ENCODE assay signal across 8 mouse cellular contexts in the genomic region with DNA sequence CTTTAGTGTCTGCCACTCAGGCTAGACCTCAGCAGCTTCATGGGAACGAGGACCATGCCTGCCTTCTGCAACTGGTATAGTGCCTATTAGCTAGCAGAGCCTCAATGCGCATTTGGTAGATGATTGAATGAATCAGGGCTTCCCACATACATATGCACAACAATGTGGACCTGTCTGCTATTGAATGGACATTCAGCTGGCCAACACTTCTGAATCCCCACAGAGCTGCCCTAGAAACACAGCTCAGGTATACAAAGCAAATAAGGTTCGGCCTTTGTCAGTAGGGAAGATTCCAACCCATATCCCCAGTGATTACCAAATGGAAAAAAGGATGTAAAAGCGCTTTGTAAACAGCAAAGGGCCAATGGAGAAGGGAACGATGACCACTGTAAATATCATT. TPM values are rescaled to one million over a fixed set of nuclear protein-coding genes. Genes with fewer than 3 reads are reported as not detected.
DNase-seq lines count a peak whose midpoint lies in the region; ATAC-seq and TF ChIP-seq lines count a peak whose summit lies in the region.

No protein-coding gene starts in this region.

- peak overlapping the region; percentile 66 for H3K4me3 ChIP-seq in kidney, postnatal 0 days (replicated peaks; ENCODE audit: low read depth, low read length)
- H3K4me3 ChIP-seq in forebrain, embryonic 13.5 days = peak overlapping the region; percentile 75
- H3K4me3 ChIP-seq in liver, postnatal 0 days (ENCODE audit: low read depth, low read length) = peak overlapping the region; percentile 78

- peak overlapping the region; percentile 58 for H3K9ac ChIP-seq in kidney, postnatal 0 days (ENCODE audit: low read depth, low read length)
- H3K9ac ChIP-seq in forebrain, embryonic 13.5 days = peak overlapping the region; percentile 83
- peak overlapping the region; percentile 71; the same call in 1 of the 2 replicates for H3K9ac ChIP-seq in liver, postnatal 0 days (replicated peaks)

- H3K9me3 ChIP-seq in kidney, postnatal 0 days (replicated peaks; ENCODE audit: low read length) = no peaks in the 10 kb centered on the region
- H3K9me3 ChIP-seq in forebrain, embryonic 13.5 days (replicated peaks) = no peaks in the 10 kb centered on the region
- H3K9me3 ChIP-seq in liver, postnatal 0 days (ENCODE audit: low read length) = no peaks in the 10 kb centered on the region

- DNase-seq in kidney, postnatal 0 days (ENCODE audit: low spot score) = no peak
- DNase-seq in kidney, postnatal 36 days = no peak
- DNase-seq in brain, embryonic 14.5 days (ENCODE audit: low read depth) = peak; percentile 55
- no peak for DNase-seq in liver, postnatal 0 days
- DNase-seq in gastrocnemius, postnatal 36 days = no peak
- DNase-seq in spleen, adult 12 weeks (ENCODE audit: low spot score) = no peak
- no peak for DNase-seq in embryo, embryonic 11 days

- intact Hi-C loops in gastrocnemius, postnatal 36 days (cut with DNase I) = no loop called here

- no peak for TF ChIP-seq CTCF in kidney, postnatal 0 days (IDR thresholded peaks at IDR 0.05; ENCODE audit: low read depth)
- no peak for TF ChIP-seq CTCF in brain, embryonic 14.5 days (IDR thresholded peaks at IDR 0.05; ENCODE audit: borderline replicate concordance, extremely low read depth, insufficient read depth, insufficient read length)
- no peak for TF ChIP-seq CTCF in liver, postnatal 0 days (IDR thresholded peaks at IDR 0.05; ENCODE audit: low read depth)

- no peak for TF ChIP-seq POLR2A in brain, embryonic 14.5 days (IDR thresholded peaks at IDR 0.05; ENCODE audit: borderline replicate concordance, extremely low read depth, insufficient read depth, insufficient read length, poor library complexity, severe bottlenecking)

- no peaks in the 10 kb centered on the region for H3K27me3 ChIP-seq in kidney, postnatal 0 days (ENCODE audit: insufficient read depth, low read length)
- H3K27me3 ChIP-seq in forebrain, embryonic 13.5 days = no peaks in the 10 kb centered on the region
- no peaks in the 10 kb centered on the region for H3K27me3 ChIP-seq in liver, postnatal 0 days (ENCODE audit: insufficient read depth, low read length)

- H3K4me2 ChIP-seq in kidney, postnatal 0 days (ENCODE audit: low read length) = peak overlapping the region; percentile 89
- peak overlapping the region; percentile 71 for H3K4me2 ChIP-seq in forebrain, embryonic 13.5 days
- peak overlapping the region; percentile 99 for H3K4me2 ChIP-seq in liver, postnatal 0 days (ENCODE audit: low read depth, low read length)

- H3K27ac ChIP-seq in kidney, postnatal 0 days = no peak overlapping the region
- peak overlapping the region; percentile 57; the same call in 1 of the 2 replicates for H3K27ac ChIP-seq in forebrain, embryonic 13.5 days
- no peak overlapping the region for H3K27ac ChIP-seq in liver, postnatal 0 days (ENCODE audit: low read depth)

- TF ChIP-seq EP300 in liver, postnatal 0 days (IDR thresholded peaks at IDR 0.05; ENCODE audit: low read depth) = no peak

- H3K36me3 ChIP-seq in kidney, postnatal 0 days (ENCODE audit: insufficient read depth, low read length) = no peaks in the 10 kb centered on the region
- H3K36me3 ChIP-seq in forebrain, embryonic 13.5 days (ENCODE audit: poor library complexity, severe bottlenecking) = peaks cover 19% of the 10 kb centered on the region
- H3K36me3 ChIP-seq in liver, postnatal 0 days (replicated peaks; ENCODE audit: insufficient read depth, low read length) = no peaks in the 10 kb centered on the region

- 17% methylated on average over 5 of the region's 5 CpGs for WGBS in kidney, postnatal 0 days
- 7% methylated on average over 5 of the region's 5 CpGs for WGBS in forebrain, embryonic 13.5 days
- WGBS in liver, postnatal 0 days (ENCODE audit: insufficient replicate concordance) = 27% methylated on average over 5 of the region's 5 CpGs

- H3K4me1 ChIP-seq in kidney, postnatal 0 days (replicated peaks; ENCODE audit: insufficient read depth, low read length) = no peaks in the 10 kb centered on the region
- peaks cover 26% of the 10 kb centered on the region for H3K4me1 ChIP-seq in forebrain, embryonic 13.5 days
- H3K4me1 ChIP-seq in liver, postnatal 0 days (ENCODE audit: insufficient read depth) = peaks cover 9% of the 10 kb centered on the region

- no peak for ATAC-seq in kidney, postnatal 0 days (replicated peaks; ENCODE audit: low FRiP score, low read depth)
- ATAC-seq in forebrain, embryonic 13.5 days = no peak
- ATAC-seq in liver, postnatal 0 days = no peak

RNA-seq across cellular contexts. Expression of gene Paqr3, which starts 0.7 kb away (rescaled TPM):
- 3.2 and 3.3 TPM in 2 replicates for polyA plus RNA-seq in kidney, postnatal 0 days (2015; fragmentation: Nextera tagmentation; extraction: Ambion mirVana)
- polyA plus RNA-seq in brain, embryonic 14.5 days (2012; rRNA removed) = 31.9 and 33.9 TPM in 2 replicates
- 17.1 and 19.0 TPM in 2 replicates for polyA plus RNA-seq in forebrain, embryonic 13.5 days (2015; fragmentation: Nextera tagmentation; extraction: Ambion mirVana)
- polyA plus RNA-seq in liver, postnatal 0 days (2015; fragmentation: Nextera tagmentation; extraction: Ambion mirVana) = 1.9 TPM in 2 replicates
- 1 to 10 TPM; 3.6 to 3.7 TPM for total RNA-seq in gastrocnemius, postnatal 36 days (2021)
